In the genomic region with DNA sequence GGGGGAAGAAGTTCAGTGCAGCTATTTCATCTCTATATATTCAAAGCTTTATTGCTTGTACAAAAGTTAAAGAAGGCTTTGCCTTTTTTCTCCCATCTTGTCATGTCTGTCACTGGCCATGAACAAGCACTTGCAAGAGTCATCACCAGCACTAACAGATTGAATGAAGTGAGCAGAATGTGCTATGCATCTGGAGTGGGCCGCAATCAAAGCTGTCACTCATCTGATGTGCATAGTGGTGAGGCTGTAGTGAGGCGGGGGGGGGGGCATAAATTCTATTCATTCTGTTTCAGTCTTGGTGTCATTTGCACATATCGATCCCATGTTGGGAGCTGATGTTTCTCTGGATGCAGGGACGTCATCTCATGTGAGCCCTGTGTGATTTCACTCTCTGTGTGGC, we compare ENCODE assay signal across 25 mouse cellular contexts.
"Had no signal": no experiment of that assay in that cellular context is flagged by ENCODE, and none has a peak within 500 bp of the region (broad histone marks: within the 10 kb centered on the region; RNA-seq: fewer than 3 reads in every experiment).

No protein-coding gene starts in this region.

- H3K4me1 ChIP-seq: kidney, embryonic 15.5 days; limb, embryonic 15.5 days; liver, embryonic 12.5 days had no signal

- ATAC-seq: hindbrain, postnatal 0 days; intestine, embryonic 16.5 days; liver, embryonic 12.5 days had no signal

- DNase-seq: gastrocnemius, postnatal 14 days; gastrocnemius, postnatal 36 days; heart, adult 18-20 months; heart, postnatal 14 days; heart, postnatal 36 days; kidney, adult 11 months; kidney, adult 2 months; kidney, adult 9 months; kidney, postnatal 14 days; kidney, postnatal 36 days; left cerebral cortex, postnatal 4 days had no signal

- H3K4me3 ChIP-seq: heart, embryonic 13.5 days; heart, embryonic 15.5 days; hindbrain, embryonic 13.5 days; hindbrain, embryonic 15.5 days; kidney, embryonic 15.5 days; layer of hippocampus, adult 2 months; limb, embryonic 13.5 days; limb, embryonic 15.5 days; liver, embryonic 12.5 days had no signal

- H3K27me3 ChIP-seq: heart, embryonic 13.5 days; heart, embryonic 15.5 days; hindbrain, embryonic 13.5 days; kidney, embryonic 15.5 days; limb, embryonic 13.5 days; limb, embryonic 15.5 days; liver, embryonic 12.5 days had no signal

- H3K36me3 ChIP-seq: heart, embryonic 13.5 days; heart, embryonic 15.5 days; hindbrain, embryonic 13.5 days; hindbrain, embryonic 15.5 days; kidney, embryonic 15.5 days; limb, embryonic 13.5 days; limb, embryonic 15.5 days; liver, embryonic 12.5 days had no signal

- H3K9me3 ChIP-seq: heart, embryonic 13.5 days; heart, embryonic 15.5 days; hindbrain, embryonic 13.5 days; hindbrain, embryonic 15.5 days; kidney, embryonic 15.5 days; limb, embryonic 13.5 days; limb, embryonic 15.5 days; liver, embryonic 12.5 days had no signal

- H3K4me2 ChIP-seq: heart, embryonic 11.5 days; heart, embryonic 13.5 days; heart, embryonic 15.5 days; hindbrain, embryonic 13.5 days; hindbrain, embryonic 15.5 days; kidney, embryonic 15.5 days; limb, embryonic 13.5 days; limb, embryonic 15.5 days; liver, embryonic 12.5 days had no signal

- H3K9ac ChIP-seq: heart, embryonic 13.5 days; heart, embryonic 15.5 days; hindbrain, embryonic 13.5 days; hindbrain, embryonic 15.5 days; kidney, embryonic 15.5 days; limb, embryonic 13.5 days; limb, embryonic 15.5 days; liver, embryonic 12.5 days; liver, embryonic 14.5 days had no signal

- H3K27ac ChIP-seq: heart, embryonic 13.5 days; heart, embryonic 15.5 days; hindbrain, embryonic 13.5 days; hindbrain, embryonic 15.5 days; hindbrain, postnatal 0 days; kidney, embryonic 15.5 days; kidney, postnatal 0 days; layer of hippocampus, adult 2 months; limb, embryonic 13.5 days; limb, embryonic 15.5 days; liver, embryonic 12.5 days; liver, embryonic 14.5 days had no signal
